Mouse (Mus musculus) lung, embryonic 16.5 days (tissue): ENCODE measurements around the gene Sorl1. TPM values are rescaled to one million over a fixed set of nuclear protein-coding genes. Genes with fewer than 3 reads are reported as not detected.
A peak's percentile ranks its signal among the peaks of the same experiment; 100 is the strongest.

Experiments
- ATAC-seq: fragments of 200-750 bp; cut with Nextera tagmentation; 2 replicates; pipeline ENCODE4 v1.8.0; 2017; ENCODE audit warnings: low read depth, mild to moderate bottlenecking, moderate library complexity
- H3K27ac ChIP-seq: fragments of 300-500 bp; sonication (generic); 2 replicates; pipeline ENCODE4 v1.5.1; 2014; ENCODE audit warnings: mild to moderate bottlenecking, control low read depth, low read length
- H3K27me3 ChIP-seq: fragments of 300-500 bp; sonication (generic); 2 replicates; pipeline ENCODE4 v1.6.1; 2014; ENCODE audit warnings: low read depth, low read length, mixed read lengths; ENCODE audit not compliant: control insufficient read depth, insufficient read depth
- H3K36me3 ChIP-seq: fragments of 300-500 bp; sonication (generic); 2 replicates; pipeline ENCODE4 v1.6.1; 2014; ENCODE audit warnings: low read length; ENCODE audit not compliant: control insufficient read depth, insufficient read depth
- H3K4me1 ChIP-seq: fragments of 300-500 bp; sonication (generic); replicated peaks from 2 replicates; pipeline ENCODE4 v1.6.1; 2014; ENCODE audit warnings: low read length, mixed read lengths; ENCODE audit not compliant: control insufficient read depth, insufficient read depth
- H3K4me2 ChIP-seq: fragments of 300-500 bp; sonication (generic); 2 replicates; pipeline ENCODE4 v1.6.1; 2014; ENCODE audit warnings: low read depth, low read length, control low read depth
- H3K4me3 ChIP-seq: fragments of 300-500 bp; sonication (generic); 2 replicates; pipeline ENCODE4 v1.5.1; 2014; ENCODE audit warnings: mild to moderate bottlenecking, low read length, control low read depth
- H3K9ac ChIP-seq: fragments of 300-500 bp; sonication (generic); 2 replicates; pipeline ENCODE4 v1.6.1; 2014; ENCODE audit warnings: low read length, control low read depth
- H3K9me3 ChIP-seq: fragments of 300-500 bp; sonication (generic); 2 replicates; pipeline ENCODE4 v1.6.1; 2016; ENCODE audit warnings: low read length; ENCODE audit not compliant: control insufficient read depth
- WGBS: fragments of 180-500 bp; shearing (Covaris S2); extraction: QIAGEN DNeasy Blood & Tissue Kit; methylation state at CpG from one replicate; pipeline ENCODE4 v1.1.7; 2014; 5-methylcytosine and 5-hydroxymethylcytosine counted together
- polyA plus RNA-seq: library from polyadenylated mRNA; unstranded; fragments of >200 nt; fragmentation: Nextera tagmentation; extraction: Ambion mirVana; gene quantifications from 2 replicates; pipeline ENCODE4 v1.2.1, GENCODE M21; 2015

Gene Sorl1
- polyA plus RNA-seq, 1 experiment from 2014 or later: 11.8 TPM

DNA sequence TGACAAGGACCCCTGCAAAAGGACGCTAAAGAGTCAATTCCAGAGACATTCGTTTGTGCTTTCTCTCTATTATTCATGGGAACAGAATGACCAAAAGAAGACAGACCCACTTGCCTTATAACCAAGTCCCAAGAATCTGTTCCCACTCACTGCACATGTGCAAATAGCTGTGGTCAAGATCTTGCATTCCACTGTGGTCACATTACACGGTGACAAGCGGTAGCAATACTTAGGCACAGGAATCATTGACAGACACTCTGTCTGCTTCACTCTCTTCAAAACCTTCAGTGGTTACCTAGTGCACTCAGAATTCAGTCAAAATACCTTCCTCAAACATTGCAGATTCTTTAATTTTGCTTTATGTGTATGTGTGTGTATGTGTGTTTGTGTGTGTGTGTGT lies 36.2 kb downstream of the Sorl1 start:
- 55% methylated on average over 4 of the region's 4 CpGs for WGBS
- H3K4me2 ChIP-seq: no peak overlapping the region

DNA sequence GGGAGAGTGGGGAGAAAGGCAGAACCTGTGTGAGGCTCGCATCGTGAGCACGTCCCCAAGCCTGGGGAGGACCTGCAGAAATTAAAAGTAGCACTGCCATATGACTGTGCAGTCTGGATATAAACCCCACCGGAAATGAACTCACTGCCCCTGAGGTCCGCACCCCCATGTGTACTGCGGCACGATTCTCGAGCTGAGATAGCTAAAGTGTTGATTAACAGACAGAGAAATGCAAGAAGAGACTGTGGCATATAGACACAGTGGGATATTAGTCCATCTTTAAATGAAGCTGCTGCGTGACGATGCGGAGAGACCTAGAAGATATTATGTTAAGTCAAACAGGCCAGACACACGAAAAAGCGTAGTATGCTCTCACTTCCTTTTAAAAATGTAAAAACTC lies 38.1 kb downstream of the Sorl1 start:
- no peaks in the 10 kb centered on the region for H3K36me3 ChIP-seq
- H3K27ac ChIP-seq: no peak overlapping the region
- ATAC-seq: no peak
- no peaks in the 10 kb centered on the region for H3K27me3 ChIP-seq
- no peak overlapping the region for H3K9ac ChIP-seq
- no peak overlapping the region for H3K4me2 ChIP-seq
- WGBS: 90% methylated on average over 13 of the region's 13 CpGs
- no peak overlapping the region for H3K4me3 ChIP-seq
- H3K9me3 ChIP-seq: no peaks in the 10 kb centered on the region
- H3K4me1 ChIP-seq: peaks cover 4% of the 10 kb centered on the region; the same call in 1 of the 2 replicates

More for the DNA sequence above, 36.2 kb downstream of the Sorl1 start:
- H3K27me3 ChIP-seq: no peaks in the 10 kb centered on the region
- no peak overlapping the region for H3K9ac ChIP-seq
- peak overlapping the region; percentile 58 for H3K27ac ChIP-seq
- H3K36me3 ChIP-seq: no peaks in the 10 kb centered on the region
- peaks cover 4% of the 10 kb centered on the region; the same call in 1 of the 2 replicates for H3K4me1 ChIP-seq
- H3K4me3 ChIP-seq: no peak overlapping the region
- peak; percentile 88 for ATAC-seq
- H3K9me3 ChIP-seq: no peaks in the 10 kb centered on the region

DNA sequence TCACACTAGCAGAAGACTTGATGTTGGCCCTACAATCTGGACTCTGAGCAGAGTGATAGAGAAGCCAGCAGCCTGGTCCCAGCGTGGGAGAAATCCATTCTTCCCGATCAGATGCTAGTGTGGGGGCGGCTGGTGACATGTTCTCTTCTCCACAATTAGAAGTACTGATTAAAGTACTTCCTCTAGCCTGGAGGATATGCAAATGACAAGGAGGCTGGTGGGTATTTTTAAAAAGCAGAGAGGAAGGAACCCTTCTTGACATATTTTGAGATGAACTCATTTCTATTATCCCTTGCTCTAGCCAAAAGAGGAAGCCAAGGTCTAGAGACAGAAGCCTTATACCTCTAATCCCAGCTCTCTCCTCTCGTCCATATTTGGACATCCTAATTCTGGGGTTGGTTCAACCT lies 40.4 kb downstream of the Sorl1 start:
- WGBS: 71% methylated on average over 4 of the region's 4 CpGs
- ATAC-seq: no peak
- Histone ChIP-seq H3K9me3 (no peaks in the 10 kb centered on the region), H3K9ac (no peak overlapping the region), H3K4me3 (no peak overlapping the region), H3K27ac (no peak overlapping the region), H3K4me2 (no peak overlapping the region), H3K4me1 (peaks cover 4% of the 10 kb centered on the region; the same call in 1 of the 2 replicates), H3K27me3 (no peaks in the 10 kb centered on the region), H3K36me3 (0 out of 2 replicates have a peak, but pooled peaks cover 3% of the 10 kb centered on the region)

DNA sequence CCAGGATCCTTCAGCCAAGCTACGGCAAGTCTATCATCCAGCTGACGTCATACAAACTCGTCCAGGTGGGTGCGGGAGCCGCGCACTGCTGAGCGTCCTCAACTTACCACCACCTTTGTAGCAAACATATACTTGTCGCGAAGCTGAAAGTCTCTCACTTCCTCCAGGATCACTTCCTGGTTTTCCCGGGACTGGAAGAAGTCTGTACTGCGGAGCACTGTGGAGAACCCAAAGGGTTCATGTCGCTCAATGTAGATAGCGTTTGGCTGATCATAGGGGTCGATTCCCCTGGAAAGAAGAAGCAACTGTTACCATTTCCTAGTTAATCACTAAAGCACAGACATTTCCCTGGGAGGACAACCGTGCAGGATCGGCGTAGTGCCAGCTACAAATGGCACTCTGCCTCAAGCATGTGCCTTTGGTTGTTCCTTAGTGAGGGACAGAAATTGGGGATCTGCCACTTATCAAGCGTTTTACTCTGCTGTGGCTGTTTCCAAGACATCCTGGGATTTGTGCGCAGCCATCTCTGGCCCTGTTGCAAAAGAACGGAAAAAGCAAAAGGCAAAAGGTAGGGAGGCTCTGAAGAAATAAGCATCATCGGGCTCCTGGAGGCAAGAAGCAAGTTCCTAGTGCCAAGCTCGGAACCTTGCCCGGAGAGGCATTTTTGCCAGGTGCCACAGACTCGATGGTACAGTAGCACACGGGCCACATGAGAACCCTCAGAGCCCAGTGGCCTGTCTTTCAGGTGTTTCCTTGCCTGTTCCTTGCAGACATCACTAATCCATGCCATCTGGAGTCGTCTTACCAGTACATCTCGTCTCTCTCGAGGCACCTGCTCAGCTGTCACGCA lies 42.2 kb downstream of the Sorl1 start:
- WGBS: 87% methylated on average over 29 of the region's 29 CpGs
- no peak overlapping the region for H3K4me3 ChIP-seq
- no peaks in the 10 kb centered on the region for H3K9me3 ChIP-seq
- ATAC-seq: no peak
- H3K36me3 ChIP-seq: 0 out of 2 replicates have a peak, but pooled peaks cover 3% of the 10 kb centered on the region
- H3K4me2 ChIP-seq: no peak overlapping the region
- H3K27me3 ChIP-seq: no peaks in the 10 kb centered on the region
- H3K4me1 ChIP-seq: no peaks in the 10 kb centered on the region
- no peak overlapping the region for H3K9ac ChIP-seq
- H3K27ac ChIP-seq: no peak overlapping the region

DNA sequence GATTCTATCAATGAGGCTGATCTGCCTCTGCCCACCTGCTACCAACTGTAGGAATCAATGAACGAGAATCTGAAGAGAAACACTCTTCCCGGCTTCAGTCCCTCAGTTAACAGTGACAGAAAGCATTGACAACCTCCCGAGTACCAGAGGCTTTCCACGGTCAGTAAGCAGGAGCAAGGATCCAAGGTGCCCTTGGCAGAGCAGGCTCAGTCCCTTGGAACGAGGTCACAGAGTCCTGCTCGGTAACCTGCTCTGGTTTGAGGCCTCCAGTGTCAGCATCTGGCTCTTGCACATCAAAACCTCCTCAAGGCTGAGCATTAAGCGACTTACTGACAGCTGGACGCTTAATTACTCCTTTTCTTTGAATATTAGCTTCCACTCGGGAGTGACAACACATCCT lies 43.4 kb downstream of the Sorl1 start:
- no peak for ATAC-seq
- no peak overlapping the region for H3K27ac ChIP-seq
- 86% methylated on average over 9 of the region's 9 CpGs for WGBS

DNA sequence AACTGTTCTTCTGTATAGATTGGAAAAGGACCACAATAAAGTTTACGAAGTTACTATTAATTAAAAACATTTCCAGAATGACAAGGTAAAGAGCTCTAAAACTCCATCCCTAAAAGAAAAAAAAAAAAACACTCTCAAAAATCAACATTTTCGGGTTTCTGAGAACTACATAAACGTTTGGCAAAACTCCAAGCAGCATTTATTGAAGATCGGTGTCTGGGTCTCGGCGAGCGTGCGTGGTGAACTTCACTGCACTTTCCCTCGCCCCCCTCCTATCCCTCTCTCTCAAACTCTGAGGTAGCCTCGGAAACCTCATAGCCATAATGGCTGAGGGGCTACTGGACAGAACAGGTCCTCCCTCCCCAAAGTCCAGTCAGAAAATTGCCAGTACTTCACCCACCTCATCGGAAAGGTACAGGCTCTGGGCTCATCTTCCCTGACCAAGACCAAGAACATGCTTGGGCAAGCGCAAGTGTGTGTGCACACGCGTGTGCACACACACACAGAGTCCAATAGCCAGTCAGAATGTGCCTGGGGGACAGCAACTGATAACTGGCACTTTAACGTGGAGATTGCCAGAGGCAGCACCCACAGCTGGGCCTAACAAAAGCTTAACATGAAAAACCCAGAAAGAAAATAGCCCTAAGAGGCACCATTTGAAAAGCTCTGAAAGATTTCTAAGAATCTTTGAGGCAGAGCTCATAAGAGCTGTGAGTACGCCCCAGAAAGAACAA lies 46.8 kb downstream of the Sorl1 start:
- H3K9me3 ChIP-seq: no peaks in the 10 kb centered on the region
- H3K4me1 ChIP-seq: no peaks in the 10 kb centered on the region
- WGBS: 65% methylated on average over 16 of the region's 16 CpGs
- no peak overlapping the region for H3K9ac ChIP-seq
- no peaks in the 10 kb centered on the region for H3K27me3 ChIP-seq
- no peak overlapping the region for H3K4me3 ChIP-seq
- ATAC-seq: no peak
- no peak overlapping the region for H3K27ac ChIP-seq
- no peak overlapping the region for H3K4me2 ChIP-seq
- H3K36me3 ChIP-seq: 0 out of 2 replicates have a peak, but pooled peaks cover 3% of the 10 kb centered on the region

More for the DNA sequence above, 43.4 kb downstream of the Sorl1 start:
- Histone ChIP-seq H3K36me3 (0 out of 2 replicates have a peak, but pooled peaks cover 3% of the 10 kb centered on the region), H3K4me2 (no peak overlapping the region), H3K9me3 (no peaks in the 10 kb centered on the region), H3K27me3 (no peaks in the 10 kb centered on the region), H3K9ac (no peak overlapping the region), H3K4me3 (no peak overlapping the region), H3K4me1 (no peaks in the 10 kb centered on the region)

DNA sequence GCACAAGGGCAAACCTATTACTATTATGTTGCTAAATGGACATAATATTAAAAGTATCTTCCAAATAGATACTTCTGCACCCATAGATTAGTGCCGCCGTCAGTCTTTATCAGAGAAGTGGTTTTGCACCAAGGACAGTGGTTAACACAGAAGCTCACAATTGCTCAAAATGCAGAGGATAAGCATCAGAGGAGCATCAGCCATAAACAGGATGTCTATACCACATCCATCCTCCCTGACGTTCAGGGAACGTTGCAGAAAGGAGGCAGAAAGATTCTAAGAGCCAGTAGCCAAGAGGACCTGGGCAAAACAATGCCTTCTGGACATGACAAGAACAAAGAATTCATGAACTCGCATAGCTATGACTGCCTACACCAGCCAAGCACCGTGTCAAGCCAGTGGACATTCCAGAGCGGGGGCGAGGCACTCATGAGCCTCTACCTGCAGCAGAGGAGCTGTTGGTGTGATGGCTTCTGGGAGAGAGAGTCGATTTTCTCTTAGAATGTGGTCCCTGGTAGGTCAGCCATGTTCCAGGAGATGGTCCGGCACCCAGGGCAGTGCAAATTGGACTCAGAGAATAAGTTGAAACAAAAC lies 47.7 kb downstream of the Sorl1 start:
- no peak for ATAC-seq
- no peaks in the 10 kb centered on the region for H3K27me3 ChIP-seq
- H3K27ac ChIP-seq: no peak overlapping the region
- WGBS: 77% methylated on average over 10 of the region's 10 CpGs
- H3K4me3 ChIP-seq: no peak overlapping the region
- H3K9ac ChIP-seq: no peak overlapping the region
- 0 out of 2 replicates have a peak, but pooled peaks cover 3% of the 10 kb centered on the region for H3K36me3 ChIP-seq
- no peaks in the 10 kb centered on the region for H3K4me1 ChIP-seq
- no peak overlapping the region for H3K4me2 ChIP-seq
- no peaks in the 10 kb centered on the region for H3K9me3 ChIP-seq

DNA sequence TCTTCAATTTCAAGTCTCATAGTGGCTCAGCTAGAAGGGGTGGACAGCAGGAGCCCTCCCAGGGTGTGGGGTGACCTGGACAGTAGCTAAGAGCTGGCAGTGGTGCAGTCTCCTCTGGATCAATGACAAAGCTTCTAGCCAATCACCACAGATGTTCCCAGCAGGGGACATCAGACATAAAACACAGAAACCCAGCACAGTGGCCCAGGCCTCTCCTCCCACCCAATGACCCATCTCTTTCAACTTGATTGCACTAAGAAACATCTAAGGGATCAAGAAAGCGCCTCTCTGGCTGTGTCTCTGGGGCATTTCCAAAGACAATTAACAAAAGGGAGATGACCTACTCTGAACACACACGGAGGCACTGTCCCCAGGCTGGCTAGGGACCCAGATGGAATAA lies 48.9 kb downstream of the Sorl1 start:
- H3K27me3 ChIP-seq: no peaks in the 10 kb centered on the region
- ATAC-seq: no peak
- WGBS: 63% methylated on average over 2 of the region's 2 CpGs
- no peak overlapping the region for H3K4me2 ChIP-seq
- H3K27ac ChIP-seq: no peak overlapping the region
- no peaks in the 10 kb centered on the region for H3K4me1 ChIP-seq
- H3K4me3 ChIP-seq: no peak overlapping the region
- 0 out of 2 replicates have a peak, but pooled peaks cover 3% of the 10 kb centered on the region for H3K36me3 ChIP-seq
- H3K9me3 ChIP-seq: no peaks in the 10 kb centered on the region
- no peak overlapping the region for H3K9ac ChIP-seq

DNA sequence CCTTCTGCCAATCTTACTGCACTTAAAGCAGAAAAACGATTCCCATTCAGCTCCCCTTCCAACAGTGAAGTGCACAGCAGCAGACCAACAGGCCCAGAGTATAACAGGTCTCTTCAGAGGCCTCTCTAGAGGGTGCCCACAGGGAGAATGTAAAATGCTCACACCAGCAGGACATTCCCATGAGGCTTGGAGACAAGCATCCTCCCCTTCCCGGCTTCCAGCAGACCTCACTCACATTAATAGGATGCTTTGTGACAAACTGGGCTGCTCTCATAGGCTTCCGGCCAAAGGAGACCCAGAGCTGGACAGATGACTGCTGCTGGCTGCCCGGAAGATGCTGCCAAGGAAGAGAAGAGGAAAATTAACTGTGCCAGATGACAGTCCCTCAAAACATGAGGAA lies 52.1 kb downstream of the Sorl1 start:
- Histone ChIP-seq H3K27me3 (no peaks in the 10 kb centered on the region), H3K9me3 (no peaks in the 10 kb centered on the region), H3K4me3 (no peak overlapping the region), H3K4me2 (no peak overlapping the region), H3K27ac (no peak overlapping the region), H3K4me1 (no peaks in the 10 kb centered on the region), H3K36me3 (no peaks in the 10 kb centered on the region), H3K9ac (no peak overlapping the region)
- ATAC-seq: peak; percentile 62
- WGBS: 46% methylated on average over 4 of the region's 4 CpGs
